Mouse (Mus musculus) G1E (cell line): ENCODE data around the gene Uox.

Experiments used
- CTCF ChIP-seq: IDR thresholded peaks from 2 replicates; pipeline ENCODE4 v1.5.1; 2012; ENCODE audit warnings: low read depth, low read length, inconsistent platforms, mixed read lengths
- GATA1 ChIP-seq: IDR thresholded peaks from 2 replicates; pipeline ENCODE4 v1.6.1; 2012; ENCODE audit warnings: borderline replicate concordance, low read length, inconsistent platforms, mixed read lengths
- GATA2 ChIP-seq: IDR thresholded peaks from 2 replicates; pipeline ENCODE4 v1.6.1; 2012; ENCODE audit warnings: low read depth, low read length, inconsistent platforms, borderline replicate concordance
- TAL1 ChIP-seq: conservative IDR thresholded peaks from 2 replicates; pipeline ENCODE4 v1.6.1; 2012; ENCODE audit warnings: low read depth, low read length, inconsistent platforms, mixed read lengths

DNA sequence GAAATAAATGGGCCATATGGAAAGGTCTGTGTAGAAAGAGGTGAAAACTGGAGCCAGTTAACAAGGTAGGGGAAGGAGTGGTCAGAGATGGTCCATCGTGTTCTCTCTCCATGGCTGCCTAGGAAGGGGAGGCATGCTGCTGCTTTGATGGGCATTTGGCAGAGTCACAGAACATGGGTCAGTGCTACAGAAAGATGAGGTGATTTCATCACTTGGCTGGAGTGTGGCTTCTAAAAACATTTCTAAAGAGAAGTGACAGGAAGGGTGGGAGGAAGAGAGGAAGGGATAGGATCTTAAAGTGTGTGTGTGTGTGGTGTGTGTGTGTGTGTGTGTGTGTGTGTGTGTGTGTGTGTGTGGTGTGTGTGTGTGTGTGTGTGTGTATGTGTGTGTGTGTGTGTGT is 1.1 kb downstream of the Uox start:
- TF ChIP-seq CTCF (no peak), TAL1 (no peak), GATA2 (no peak), GATA1 (no peak)
